Mouse (Mus musculus) midbrain, postnatal 0 days (tissue): Measurements from ENCODE around the gene Def8. TPM values are rescaled to one million over a fixed set of nuclear protein-coding genes. Genes with fewer than 3 reads are reported as not detected.

Experiments used
- ATAC-seq: fragments of 200-750 bp; cut with Nextera tagmentation; 2 replicates; pipeline ENCODE4 v1.8.0; 2017; ENCODE audit warnings: moderate number of reproducible peaks, mild to moderate bottlenecking, moderate TSS enrichment, moderate library complexity; ENCODE audit not compliant: low FRiP score
- DNase-seq: peaks from one replicate; pipeline ENCODE4 v3.0.0-alpha.2; 2015; ENCODE audit warnings: low spot score
- H3K27ac ChIP-seq: fragments of 300-500 bp; sonication (generic); 2 replicates; pipeline ENCODE4 v1.5.1; 2014; ENCODE audit warnings: low read depth, mild to moderate bottlenecking, low read length, mixed read lengths
- H3K27me3 ChIP-seq: fragments of 300-500 bp; sonication (generic); 2 replicates; pipeline ENCODE4 v1.6.1; 2014; ENCODE audit warnings: low read length, control low read depth, mixed read lengths; ENCODE audit not compliant: insufficient read depth
- H3K36me3 ChIP-seq: fragments of 300-500 bp; sonication (generic); 2 replicates; pipeline ENCODE4 v1.6.1; 2014; ENCODE audit warnings: low read length, control low read depth, mixed read lengths; ENCODE audit not compliant: insufficient read depth
- H3K4me1 ChIP-seq: fragments of 300-500 bp; sonication (generic); 2 replicates; pipeline ENCODE4 v1.6.1; 2014; ENCODE audit warnings: mild to moderate bottlenecking, control low read depth, antibody characterized with exemption, low read length, mixed read lengths; ENCODE audit not compliant: insufficient read depth
- H3K4me2 ChIP-seq: fragments of 300-500 bp; sonication (generic); 2 replicates; pipeline ENCODE4 v1.6.1; 2014; ENCODE audit warnings: low read depth, mild to moderate bottlenecking, low read length, mixed read lengths; ENCODE audit not compliant: poor library complexity, severe bottlenecking
- H3K4me3 ChIP-seq: fragments of 300-500 bp; sonication (generic); 2 replicates; pipeline ENCODE4 v1.5.1; 2014; ENCODE audit warnings: low read depth, mild to moderate bottlenecking, low read length, moderate library complexity
- H3K9ac ChIP-seq: fragments of 300-500 bp; sonication (generic); replicated peaks from 2 replicates; pipeline ENCODE4 v1.6.1; 2014; ENCODE audit warnings: mild to moderate bottlenecking, low read length, moderate library complexity, mixed read lengths; ENCODE audit not compliant: poor library complexity, severe bottlenecking
- H3K9me3 ChIP-seq: fragments of 300-500 bp; sonication (generic); 2 replicates; pipeline ENCODE4 v1.6.1; 2016; ENCODE audit warnings: low read length, control low read depth
- CTCF ChIP-seq: IDR thresholded peaks from 2 replicates; pipeline ENCODE4 v1.5.1; 2016; ENCODE audit warnings: antibody characterized with exemption, mild to moderate bottlenecking
- WGBS: fragments of 180-500 bp; shearing (Covaris S2); extraction: QIAGEN DNeasy Blood & Tissue Kit; methylation state at CpG from one replicate; pipeline ENCODE4 v1.1.7; 2014; 5-methylcytosine and 5-hydroxymethylcytosine counted together
- polyA plus RNA-seq: library from polyadenylated mRNA; unstranded; fragments of >200 nt; fragmentation: Nextera tagmentation; extraction: Ambion mirVana; gene quantifications from 2 replicates; pipeline ENCODE4 v1.2.1, GENCODE M21; 2015
- total RNA-seq: library from RNA; depleted of rRNA; stranded (reverse); fragments of >200 nt; gene quantifications from 2 replicates; pipeline ENCODE4 v1.2.3, GENCODE M21; 2014

Gene Def8
- total and polyA plus RNA-seq, 2 experiments from 2014 or later: 36.4 to 47.6 TPM

DNA sequence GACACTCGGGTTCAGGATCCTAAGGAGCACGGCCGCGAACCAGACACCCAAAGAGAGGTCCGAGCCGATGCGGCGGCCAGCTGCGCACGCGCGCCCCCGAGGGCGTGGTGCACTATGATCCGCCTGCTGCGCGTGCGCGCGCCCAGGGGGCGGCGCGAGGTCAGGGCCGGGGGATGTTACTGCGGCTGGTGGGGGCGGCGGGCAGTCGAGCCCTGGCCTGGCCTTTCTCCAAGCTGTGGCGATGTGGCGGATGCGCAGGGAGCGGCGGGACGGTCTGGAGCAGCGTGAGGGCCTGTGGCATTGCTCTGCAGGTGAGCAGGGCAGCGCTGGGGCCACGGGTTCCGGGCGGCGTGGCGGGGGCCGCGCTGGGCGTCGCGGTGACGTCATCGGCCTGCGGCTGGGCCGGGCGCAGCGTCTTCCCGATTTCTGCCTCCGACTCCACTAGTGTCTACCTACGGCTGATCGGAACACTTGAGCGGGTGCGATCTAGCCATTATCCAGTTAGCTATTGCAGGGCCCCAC, 54.5 kb downstream of the Def8 start, which contains the start of gene Afg3l1:
Afg3l1 (plus strand) TSS at position 167 of the 522 bp plus-strand sequence.
- peak within 1 kb of the TSS; percentile 79 for H3K9ac ChIP-seq
- H3K4me2 ChIP-seq: peak within 1 kb of the TSS; percentile 66
- peaks cover 10% of the 10 kb centered on the region for H3K4me1 ChIP-seq
- H3K27me3 ChIP-seq: no peaks in the 10 kb centered on the region
- 0% methylated on average over 55 of the region's 58 CpGs for WGBS
- peaks cover 12% of the 10 kb centered on the region for H3K36me3 ChIP-seq
- H3K4me3 ChIP-seq: peak within 1 kb of the TSS; percentile 74
- peak; percentile 93 for DNase-seq
- peak; percentile 92 for ATAC-seq
- H3K27ac ChIP-seq: peak within 1 kb of the TSS; percentile 96
- TF ChIP-seq CTCF: no peak
- H3K9me3 ChIP-seq: no peaks in the 10 kb centered on the region

DNA sequence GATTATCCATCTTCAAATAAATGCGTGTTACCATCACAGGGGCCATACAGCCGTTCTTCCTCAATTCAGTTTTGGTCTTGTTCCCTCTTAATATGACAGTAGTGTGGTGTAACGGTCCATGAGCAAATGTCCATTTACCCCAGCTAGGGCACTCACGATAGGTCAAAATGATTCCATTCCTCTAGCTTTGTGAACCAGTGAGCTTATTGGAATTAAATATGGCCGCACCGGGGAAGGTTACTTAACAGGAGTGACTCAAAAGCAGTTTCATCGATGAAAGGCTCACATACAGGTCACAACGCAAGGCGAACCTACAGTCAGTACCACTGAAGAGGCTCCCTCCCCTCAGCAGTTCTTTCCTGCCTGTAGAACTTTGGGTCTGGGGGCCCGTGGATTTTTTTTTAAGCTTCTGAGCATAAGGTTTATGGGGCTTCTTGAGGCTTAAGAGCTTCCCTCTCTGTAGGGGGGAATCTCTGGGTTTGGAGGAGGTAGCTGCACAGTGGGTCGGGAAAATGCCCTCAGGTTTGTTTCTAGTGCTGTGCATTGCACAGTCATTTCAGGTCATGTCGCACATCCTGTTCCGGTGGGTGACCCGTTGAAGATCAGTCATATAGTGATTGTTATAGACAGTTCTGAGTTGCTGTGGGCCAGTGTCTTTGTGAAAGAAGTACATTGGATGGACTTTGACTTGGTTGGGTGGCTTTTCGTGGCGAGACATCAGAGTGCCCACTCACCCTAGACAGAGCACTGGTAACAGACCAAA, 55.3 kb downstream of the Def8 start:
- no peak for TF ChIP-seq CTCF
- Histone ChIP-seq H3K36me3 (peaks cover 13% of the 10 kb centered on the region), H3K27ac (peak overlapping the region; percentile 96), H3K4me3 (peak overlapping the region; percentile 74), H3K9ac (peak overlapping the region; percentile 79), H3K9me3 (no peaks in the 10 kb centered on the region), H3K4me2 (peak overlapping the region; percentile 66), H3K4me1 (peaks cover 10% of the 10 kb centered on the region), H3K27me3 (no peaks in the 10 kb centered on the region)
- ATAC-seq: no peak
- 35% methylated on average over 16 of the region's 16 CpGs for WGBS
- peak; percentile 42 for DNase-seq

- DNase-seq: no peak
Observed at GRCm38 (mm10) chr8:123482627-123483026, 59.3 kb downstream of the Def8 start.

DNA sequence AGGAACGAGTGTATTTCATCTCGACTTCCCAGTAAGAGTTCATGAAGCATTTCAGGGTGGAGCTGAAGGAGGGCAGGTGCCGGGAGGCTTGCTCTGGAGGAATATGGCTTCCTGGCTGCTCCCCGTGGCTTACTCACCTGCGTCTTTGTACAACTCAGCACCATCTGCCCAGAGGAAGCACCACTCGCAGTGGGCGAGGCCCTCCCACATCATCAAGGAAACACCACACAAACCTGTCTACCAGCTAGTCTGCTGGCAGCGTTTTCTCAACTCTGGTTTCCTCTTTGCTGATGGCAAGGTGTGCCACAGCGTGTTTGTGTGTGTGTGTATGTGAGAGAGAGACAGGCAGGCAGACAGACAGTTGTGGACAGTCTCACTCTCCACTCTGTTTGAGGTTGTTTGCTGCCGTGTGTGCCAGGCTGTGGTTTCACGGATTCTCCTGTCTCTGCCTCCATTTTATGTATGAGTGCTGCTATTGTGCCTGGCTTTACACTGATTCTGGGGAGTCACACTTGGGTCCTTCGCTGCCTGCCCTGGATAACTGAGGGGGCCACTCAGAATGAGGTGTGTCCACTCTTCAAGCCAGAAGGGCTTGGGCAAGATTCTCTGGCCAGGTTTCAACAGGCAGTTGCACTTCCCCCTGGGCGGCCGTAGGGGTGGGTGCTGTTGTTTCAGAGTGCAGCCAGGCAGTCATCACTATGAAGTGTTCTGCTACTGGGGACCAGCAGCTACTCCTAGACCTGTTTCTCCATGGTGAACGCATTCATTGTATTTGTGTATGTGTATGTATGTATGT, 68.2 kb downstream of the Def8 start:
- WGBS: 95% methylated on average over 15 of the region's 15 CpGs
- Histone ChIP-seq H3K4me2 (no peak overlapping the region), H3K9ac (no peak overlapping the region), H3K4me1 (no peaks in the 10 kb centered on the region), H3K4me3 (no peak overlapping the region), H3K27me3 (no peaks in the 10 kb centered on the region), H3K36me3 (peaks cover 86% of the 10 kb centered on the region), H3K9me3 (no peaks in the 10 kb centered on the region), H3K27ac (no peak overlapping the region)
- no peak for DNase-seq
- TF ChIP-seq CTCF: no peak
- ATAC-seq: no peak

More at GRCm38 (mm10) chr8:123482627-123483026, 59.3 kb downstream of the Def8 start:
- H3K4me3 ChIP-seq: no peak overlapping the region
- H3K4me2 ChIP-seq: no peak overlapping the region
- H3K4me1 ChIP-seq: peaks cover 10% of the 10 kb centered on the region
- no peaks in the 10 kb centered on the region for H3K9me3 ChIP-seq
- H3K27me3 ChIP-seq: no peaks in the 10 kb centered on the region
- no peak for ATAC-seq
- peaks cover 39% of the 10 kb centered on the region for H3K36me3 ChIP-seq
- TF ChIP-seq CTCF: 0 out of 2 replicates have a peak, but pooled peaks have one; percentile 23
- WGBS: 89% methylated on average over 7 of the region's 7 CpGs
- no peak overlapping the region for H3K9ac ChIP-seq
- no peak overlapping the region for H3K27ac ChIP-seq

DNA sequence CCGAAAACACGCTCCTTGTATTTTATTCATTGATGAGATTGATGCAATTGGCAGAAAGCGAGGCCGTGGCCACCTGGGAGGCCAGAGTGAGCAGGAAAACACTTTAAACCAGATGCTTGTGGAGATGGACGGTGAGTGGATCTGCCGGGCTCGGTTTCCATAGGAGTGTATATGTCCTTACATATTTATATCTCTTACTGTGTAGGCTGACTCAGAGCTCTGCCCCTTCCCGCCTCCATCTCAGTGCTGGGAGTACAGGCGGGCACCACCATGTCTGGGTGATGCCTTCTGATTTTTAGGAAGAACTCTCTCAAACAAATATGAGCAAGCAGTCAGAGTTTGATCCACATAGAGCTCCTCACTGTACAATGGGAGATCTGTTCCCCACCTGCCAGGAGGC, 69.6 kb downstream of the Def8 start:
- no peak for TF ChIP-seq CTCF
- no peak overlapping the region for H3K9ac ChIP-seq
- no peak overlapping the region for H3K4me2 ChIP-seq
- no peak for ATAC-seq
- DNase-seq: no peak
- no peaks in the 10 kb centered on the region for H3K4me1 ChIP-seq
- 95% methylated on average over 9 of the region's 9 CpGs for WGBS
- no peaks in the 10 kb centered on the region for H3K9me3 ChIP-seq
- peaks cover 79% of the 10 kb centered on the region for H3K36me3 ChIP-seq
- no peaks in the 10 kb centered on the region for H3K27me3 ChIP-seq
- no peak overlapping the region for H3K4me3 ChIP-seq
- no peak overlapping the region for H3K27ac ChIP-seq
